Mouse (Mus musculus): Measurements from ENCODE around the gene Xlr5c. TPM values are rescaled to one million over a fixed set of nuclear protein-coding genes. Genes with fewer than 3 reads are reported as not detected.
"Not testable (repeated sequence)": the region's sequence is repeated elsewhere in the genome, so short reads cannot be mapped to it uniquely, and the experiment has no call there.

Xlr5c gene
- total RNA-seq (2021) = not detected

DNA sequence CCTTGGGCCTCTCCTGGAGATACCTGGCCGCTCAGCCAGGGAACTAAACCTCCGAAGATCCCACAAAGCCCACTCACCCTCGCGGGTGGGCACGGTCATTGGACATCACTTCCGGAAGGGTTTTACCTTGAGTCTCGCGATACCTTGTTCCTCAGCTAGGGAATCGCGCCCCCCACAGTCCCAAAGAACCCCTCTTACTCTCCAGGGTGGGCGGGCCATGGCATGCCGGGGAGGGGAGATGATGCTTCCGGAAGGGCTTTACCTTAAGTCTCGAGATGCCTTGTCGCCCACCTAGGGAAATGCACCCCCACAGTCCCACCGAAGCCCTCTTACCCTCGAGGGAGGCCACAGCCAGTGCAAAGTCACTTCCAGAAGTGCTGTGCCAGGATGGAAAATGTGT lies at the start of gene Xlr5c, which contains the start of gene Xlr5a:
Gene Xlr5c, minus strand, starts transcription at position 101 of the 400 bp plus-strand sequence.
Gene Xlr5a, minus strand, starts transcription at position 101 of the 400 bp plus-strand sequence.
- not testable (repeated sequence) for DNase-seq

DNA sequence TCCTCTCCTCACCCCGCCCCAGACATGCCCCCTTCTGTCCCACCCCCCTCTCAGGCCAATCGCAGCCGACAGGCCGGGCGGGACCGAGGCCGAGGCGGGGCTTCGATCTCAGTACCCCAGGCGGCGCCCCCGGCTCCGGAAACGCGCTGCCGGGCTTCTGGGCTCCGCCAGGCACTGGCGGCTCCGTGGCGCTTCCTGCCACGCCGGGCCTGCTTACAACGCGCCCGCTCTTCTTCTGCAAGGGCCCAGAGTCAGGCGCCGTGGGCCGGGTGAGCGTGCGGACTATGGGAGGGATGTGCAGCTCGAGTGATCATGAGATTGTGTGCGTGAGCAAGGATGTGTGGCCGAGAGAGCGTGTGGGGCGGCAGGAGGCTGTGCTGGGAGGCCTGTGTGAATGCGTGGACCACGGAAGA lies 49.7 kb upstream of the Xlr5c start, which contains the start of gene Zfp275:
Gene Zfp275, plus strand, starts transcription at position 139 of the 413 bp plus-strand sequence.
- peak; percentile 78 for DNase-seq

DNA sequence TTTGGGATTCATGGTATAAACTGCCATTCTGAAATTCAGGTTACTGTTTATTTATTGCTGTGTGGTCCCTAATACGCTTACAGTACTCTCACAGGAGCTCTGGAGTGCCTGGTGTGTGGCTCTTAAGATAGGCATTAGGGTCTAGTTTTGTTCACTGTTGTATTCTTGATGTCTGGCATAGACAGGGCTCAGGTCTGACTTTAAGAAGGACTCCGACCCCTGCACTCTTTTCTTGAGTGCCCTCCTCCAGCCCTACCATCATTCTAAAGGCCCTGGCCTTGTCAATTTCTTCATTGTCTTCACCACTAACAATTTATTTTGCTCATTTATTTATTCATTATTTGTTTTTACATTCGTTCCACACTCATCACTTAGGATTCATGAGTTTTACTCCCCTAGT lies 49.3 kb upstream of the Xlr5c start:
- no peak for DNase-seq

DNA sequence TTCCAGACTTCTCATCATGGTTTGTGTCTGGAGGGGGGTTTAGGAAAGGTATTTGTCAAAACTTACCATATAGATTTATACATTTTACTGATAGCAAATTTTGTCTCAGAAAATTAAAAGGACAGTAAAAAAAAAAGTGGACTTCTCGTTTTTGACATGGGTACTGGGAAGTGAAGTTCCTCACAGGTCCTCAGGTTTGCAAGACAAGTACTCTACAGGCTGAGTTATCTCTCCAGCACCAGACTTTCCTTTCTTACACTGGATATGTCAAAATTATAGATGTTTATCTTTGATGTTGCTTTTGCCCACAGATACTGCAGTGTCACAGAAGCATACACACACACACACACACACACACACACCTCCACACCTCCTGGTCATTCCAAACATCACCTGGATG lies 48.7 kb upstream of the Xlr5c start:
- DNase-seq = no peak

DNA sequence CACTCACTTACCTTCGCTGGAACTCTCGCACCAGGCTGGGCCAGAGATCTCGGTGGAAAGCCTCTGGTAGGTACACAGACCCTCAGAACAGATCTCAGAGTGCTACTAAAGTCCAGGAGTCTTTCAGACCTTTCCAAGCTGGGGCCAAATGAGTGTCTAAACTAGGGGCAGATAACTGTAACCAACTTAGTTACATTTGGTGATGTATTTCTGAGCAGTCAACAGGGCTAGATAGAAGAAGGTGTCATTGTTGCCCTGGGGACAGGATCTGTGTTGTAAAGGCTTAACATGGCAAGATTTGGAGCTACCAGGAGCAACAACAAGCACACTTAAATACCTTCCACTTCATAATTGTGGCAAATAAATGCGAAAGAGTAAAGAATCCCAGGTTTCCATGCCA lies 44.0 kb upstream of the Xlr5c start, which contains the start of gene Gm45015:
Gene Gm45015, minus strand, starts transcription at position 101 of the 400 bp plus-strand sequence.
- DNase-seq = no peak

DNA sequence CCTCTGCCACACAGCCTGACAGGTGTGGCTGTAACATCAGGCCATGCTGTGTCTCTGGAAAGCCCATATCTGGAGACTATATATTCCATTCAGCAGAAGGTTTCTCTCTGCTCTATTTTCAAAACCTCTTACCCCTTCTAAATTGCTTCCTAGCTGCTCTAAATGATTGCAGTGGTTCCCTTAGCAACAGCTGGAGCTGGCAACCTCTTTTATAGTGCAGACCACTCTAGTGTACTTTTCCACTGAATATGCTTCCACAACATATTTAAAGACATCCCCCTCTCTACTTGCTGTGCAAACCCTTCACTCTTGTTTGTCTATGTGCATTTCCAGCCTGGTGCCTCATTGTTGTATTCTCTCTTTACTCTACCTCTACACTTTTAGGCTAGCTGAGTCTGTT lies 40.8 kb upstream of the Xlr5c start:
- DNase-seq = no peak

DNA sequence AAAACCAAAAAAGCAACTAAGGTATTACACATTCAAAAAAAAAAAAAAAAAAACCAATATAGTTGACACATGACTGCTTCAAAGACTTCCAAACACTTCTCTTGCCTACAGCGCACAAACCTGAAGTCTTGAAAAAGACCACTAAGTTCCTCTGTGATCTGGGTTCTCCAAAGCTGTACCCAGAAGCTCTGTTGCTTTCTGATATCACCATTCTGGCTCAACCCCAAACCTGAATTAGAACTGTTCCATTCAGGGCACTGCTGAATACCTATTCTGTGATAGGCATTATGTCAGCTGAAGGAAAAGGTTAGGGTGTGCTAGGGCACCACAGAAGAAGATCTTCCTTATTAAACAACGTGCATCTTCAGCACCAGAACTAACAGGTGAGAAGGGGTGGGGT lies 34.4 kb upstream of the Xlr5c start:
- DNase-seq = no peak

DNA sequence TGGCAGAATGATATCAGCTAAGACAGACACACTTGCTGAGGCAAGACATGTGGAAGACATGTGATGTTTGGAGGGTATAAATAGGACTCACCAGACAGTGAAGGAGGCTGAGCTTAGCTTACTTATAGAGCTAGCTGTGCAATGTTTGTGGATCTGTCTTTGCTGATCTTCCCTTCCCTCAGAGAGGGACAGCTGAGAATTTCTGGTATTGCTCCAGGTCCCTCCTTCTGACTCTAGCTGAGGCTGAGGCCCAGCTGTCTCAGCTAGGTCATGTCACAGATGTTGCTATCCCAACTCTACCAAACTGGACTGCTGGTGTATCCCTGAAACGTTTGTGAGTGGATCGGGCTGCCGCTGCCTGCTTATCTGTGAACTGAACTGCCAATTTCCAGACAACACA lies 28.3 kb upstream of the Xlr5c start:
- no peak for DNase-seq

DNA sequence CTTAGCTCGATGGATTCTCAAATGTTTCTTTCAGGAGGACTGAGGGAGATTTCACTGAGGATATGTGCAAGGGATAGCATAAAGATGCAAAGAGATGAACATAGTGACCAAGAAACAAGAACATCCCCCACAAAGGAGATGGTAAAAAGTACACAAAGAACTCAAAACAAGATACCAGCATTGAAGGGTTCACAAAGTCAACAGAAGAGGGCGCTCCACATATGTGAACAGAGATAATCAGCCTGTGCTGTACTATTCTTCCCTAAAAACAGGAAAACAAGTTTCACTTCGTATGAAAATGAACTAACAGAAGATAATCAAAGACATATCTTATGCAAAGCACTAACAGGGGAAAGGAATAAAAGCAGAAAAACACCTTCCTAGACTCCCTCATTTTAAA lies 19.7 kb upstream of the Xlr5c start:
- peak; percentile 31 for DNase-seq

DNA sequence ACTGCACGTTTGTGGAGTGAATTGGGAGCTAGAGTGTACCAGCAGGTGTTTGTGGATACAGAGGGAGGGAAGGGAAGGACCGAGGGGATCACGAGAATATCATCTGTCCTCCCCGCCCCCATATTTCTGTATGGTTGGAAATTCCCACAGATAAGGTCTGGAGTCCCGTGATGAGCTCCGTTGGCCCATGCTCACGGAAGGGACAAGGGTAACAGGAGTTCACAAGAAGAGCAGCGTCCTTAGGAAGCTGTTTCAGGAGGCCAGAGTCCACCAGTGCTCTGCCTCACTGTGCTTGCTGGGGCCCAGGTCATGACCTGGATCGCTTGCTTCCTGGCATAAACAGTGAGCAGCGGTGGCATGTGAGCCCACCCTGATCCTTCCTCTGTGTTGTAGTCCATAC lies 3.0 kb upstream of the Xlr5c start:
- not testable (repeated sequence) for DNase-seq

DNA sequence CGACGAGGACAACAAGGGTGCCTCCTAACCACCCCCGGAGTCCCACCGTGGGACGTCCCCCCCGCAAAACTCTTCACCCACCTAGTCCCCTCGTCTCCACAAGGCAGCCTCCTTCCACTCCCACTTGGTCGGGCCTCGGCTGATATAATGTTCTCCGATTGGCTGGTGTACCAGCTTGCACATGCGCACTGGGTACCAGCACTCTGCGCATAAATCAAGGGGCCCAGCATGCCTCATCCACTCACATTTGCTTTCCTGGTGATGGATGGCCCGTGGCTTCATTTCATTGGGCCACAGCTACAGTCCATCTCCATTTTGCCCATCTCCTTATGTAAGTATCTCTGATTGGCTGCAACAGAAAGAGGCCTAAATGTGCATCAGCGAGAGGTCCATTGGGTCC lies 27.5 kb downstream of the Xlr5c start, which contains the start of gene Xlr3c:
Gene Xlr3c, minus strand, starts transcription at position 121 of the 400 bp plus-strand sequence.
- not testable (repeated sequence) for DNase-seq

DNA sequence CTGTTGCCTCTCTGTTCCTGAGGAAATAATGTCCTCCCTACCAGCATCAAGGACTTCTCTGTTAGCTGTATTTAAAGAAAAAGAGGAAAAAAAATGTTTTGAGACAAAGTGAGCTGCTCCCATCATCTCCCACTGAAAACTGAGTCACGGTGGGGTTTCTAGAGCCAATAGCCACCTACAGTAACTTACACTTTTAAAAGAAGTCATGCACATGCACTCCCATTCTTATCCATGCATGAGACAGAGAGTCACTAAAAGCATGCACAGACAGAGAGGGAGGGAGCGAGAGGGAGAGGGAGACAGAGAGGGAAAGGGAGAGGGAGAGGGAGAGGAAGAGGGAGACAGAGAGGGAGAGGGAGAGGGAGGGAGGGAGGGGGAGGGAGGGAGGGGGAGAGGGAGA lies 30.3 kb downstream of the Xlr5c start:
- DNase-seq = not testable (repeated sequence)

DNA sequence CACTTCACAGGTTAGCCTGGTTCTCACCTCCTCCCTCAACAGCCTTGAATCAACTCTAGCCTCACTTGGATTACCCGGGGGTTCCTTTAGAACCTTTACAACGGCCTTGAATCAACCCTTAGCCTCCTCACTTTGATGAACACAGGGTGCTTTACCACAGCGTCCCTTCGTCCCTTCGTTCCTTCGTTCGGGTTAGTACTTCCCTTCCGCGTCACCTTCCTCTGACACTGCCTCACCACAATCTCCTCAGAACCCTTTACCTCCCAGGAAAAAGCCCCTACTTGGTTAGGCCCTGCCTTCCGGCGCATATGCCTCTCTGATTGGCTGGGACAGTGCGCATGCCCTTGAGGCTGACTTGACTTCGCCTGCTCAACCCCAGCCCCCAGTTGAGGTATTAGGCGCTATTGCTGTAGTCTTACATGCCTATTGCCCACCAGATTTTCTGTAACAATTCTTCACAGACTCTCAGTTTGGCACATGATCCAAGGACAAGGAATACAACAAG lies 49.9 kb downstream of the Xlr5c start, which contains the start of gene Xlr4c:
Gene Xlr4c, minus strand, starts transcription at position 310 of the 505 bp plus-strand sequence.
- not testable (repeated sequence) for DNase-seq

Other genes with a start within 250 kb of the Xlr5c start
- not detected for gene Pnma3, start 228.2 kb downstream of the Xlr5c start, total RNA-seq (2021)
- gene Xlr4a, start 210.5 kb downstream of the Xlr5c start, total RNA-seq (2021) = 1 to 10 TPM in 1 of 2 experiments, not detected in 1; 1.0 TPM
- under 1 TPM; 0.60 to 0.72 TPM for gene Xlr3a, start 195.9 kb downstream of the Xlr5c start, total RNA-seq (2021)
- not detected for gene Gm14685, start 175.9 kb downstream of the Xlr5c start, total RNA-seq (2021)
- not detected for gene Xlr5b, start 144.2 kb downstream of the Xlr5c start, total RNA-seq (2021)
- not detected for gene DXBay18, start 143.5 kb downstream of the Xlr5c start, total RNA-seq (2021)
- not detected for gene Spin2d, start 116.0 kb downstream of the Xlr5c start, total RNA-seq (2021)
- 1 to 10 TPM in 1 of 2 experiments, under 1 TPM in 1; 0.92 to 6.2 TPM for gene Xlr3b, start 100.8 kb downstream of the Xlr5c start, total RNA-seq (2021)
- 1 to 10 TPM in 1 of 2 experiments, under 1 TPM in 1; 0.20 to 1.3 TPM for gene Xlr4b, start 78.6 kb downstream of the Xlr5c start, total RNA-seq (2021)
- gene F8a, start 64.7 kb downstream of the Xlr5c start, total RNA-seq (2021) = 1 to 10 TPM; 7.1 to 7.2 TPM
- gene Xlr4c, start 49.8 kb downstream of the Xlr5c start, total RNA-seq (2021) = not detected
- not detected for gene Xlr3c, start 27.6 kb downstream of the Xlr5c start, total RNA-seq (2021)
- gene Xlr5a, start within 50 bp of the Xlr5c start, total RNA-seq (2021) = not detected
- not detected for gene Gm45015, start 43.9 kb upstream of the Xlr5c start, total RNA-seq (2021)
- 10 to 100 TPM; 12.2 to 12.3 TPM for gene Zfp275, start 49.6 kb upstream of the Xlr5c start, total RNA-seq (2021)
- gene Gm18336, start 105.8 kb upstream of the Xlr5c start, total RNA-seq (2021) = not detected
- not detected for gene Zfp92, start 118.1 kb upstream of the Xlr5c start, total RNA-seq (2021)
- gene Trex2, start 142.4 kb upstream of the Xlr5c start, total RNA-seq (2021) = not detected
- gene Haus7, start 166.1 kb upstream of the Xlr5c start, total RNA-seq (2021) = 10 to 100 TPM; 27.4 to 27.7 TPM
- 100 to 1,000 TPM; 286 to 313 TPM for gene Bgn, start 190.6 kb upstream of the Xlr5c start, total RNA-seq (2021)
- under 1 TPM; 0.12 to 0.32 TPM for gene Atp2b3, start 210.1 kb upstream of the Xlr5c start, total RNA-seq (2021)

All from heart, postnatal 4 days (tissue).